Mouse (Mus musculus): ENCODE data around the gene Dram1.

DNA sequence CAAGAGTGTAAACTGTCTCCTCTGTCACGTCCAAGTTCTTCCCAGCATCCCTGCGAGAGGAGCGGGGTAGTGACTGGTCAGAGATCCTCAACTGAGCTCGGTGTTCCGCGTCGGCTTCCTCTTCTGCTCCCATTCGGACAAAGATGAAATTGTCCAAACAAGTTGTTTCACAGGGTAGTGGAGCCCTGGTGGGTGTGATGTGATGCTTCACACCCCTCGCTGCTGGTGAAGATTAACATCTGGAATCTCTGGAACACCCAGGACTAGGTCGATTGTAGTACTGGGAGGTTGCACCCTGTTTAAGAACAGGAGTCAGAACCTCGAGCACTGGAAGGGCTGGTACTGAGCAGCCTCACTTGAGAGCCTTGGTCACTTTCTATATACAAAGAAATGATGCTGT lies 75.8 kb downstream of the Dram1 start:
- TF ChIP-seq POLR2A (IDR thresholded peaks at IDR 0.05; ENCODE audit: low read depth, low read length) = no peak
- no peak for TF ChIP-seq CTCF (IDR thresholded peaks at IDR 0.05; ENCODE audit: borderline replicate concordance, insufficient read depth, low read length)
